Mouse (Mus musculus) heart, adult 2 months (tissue): ENCODE results near the gene Mul1. TPM values are rescaled to one million over a fixed set of nuclear protein-coding genes. Genes with fewer than 3 reads are reported as not detected.

Experiments
- DNase-seq, 2 experiments: peaks; one replicate each; pipeline ENCODE4 v3.0.0; 2021
- H3K27ac ChIP-seq: fragments of 200-600 bp; 2 replicates; pipeline ENCODE4 v1.8.1; 2022
- H3K27me3 ChIP-seq: fragments of 200-500 bp; 2 replicates; pipeline ENCODE4 v1.6.1; 2012; ENCODE audit warnings: mild to moderate bottlenecking, low read length, inconsistent platforms, mixed read lengths; ENCODE audit not compliant: control insufficient read depth, insufficient read depth
- H3K36me3 ChIP-seq: fragments of 200-500 bp; 2 replicates; pipeline ENCODE4 v1.6.1; 2012; ENCODE audit warnings: low read length, inconsistent platforms; ENCODE audit not compliant: control insufficient read depth, insufficient read depth
- H3K4me1 ChIP-seq: fragments of 200-500 bp; 2 replicates; pipeline ENCODE4 v1.6.1; 2011; ENCODE audit warnings: low read length; ENCODE audit not compliant: control insufficient read depth, insufficient read depth
- H3K4me3 ChIP-seq: fragments of 200-600 bp; 2 replicates; pipeline ENCODE4 v1.8.1; 2022
- H3K79me2 ChIP-seq: fragments of 200-500 bp; replicated peaks from 2 replicates; pipeline ENCODE4 v1.6.1; 2012; ENCODE audit warnings: mild to moderate bottlenecking, inconsistent platforms, low read length, moderate library complexity, mixed read lengths; ENCODE audit not compliant: control insufficient read depth, insufficient read depth
- H3K9ac ChIP-seq: fragments of 200-500 bp; 2 replicates; pipeline ENCODE4 v1.6.1; 2012; ENCODE audit warnings: low read depth, mild to moderate bottlenecking, control low read depth, inconsistent platforms, low read length, mixed read lengths
- CTCF ChIP-seq: fragments of 200-600 bp; IDR thresholded peaks from 2 replicates; pipeline ENCODE4 v1.8.1; 2022; ENCODE audit warnings: antibody characterized with exemption, mild to moderate bottlenecking, moderate library complexity
- EP300 ChIP-seq: fragments of 200-500 bp; IDR thresholded peaks from 2 replicates; pipeline ENCODE4 v1.6.1; 2011; ENCODE audit warnings: low read depth, low read length, control low read depth; ENCODE audit not compliant: insufficient read depth
- POLR2A ChIP-seq: fragments of 200-500 bp; IDR thresholded peaks from 2 replicates; pipeline ENCODE4 v1.6.1; 2011; ENCODE audit warnings: mild to moderate bottlenecking, low read depth, low read length, control low read depth; ENCODE audit not compliant: insufficient read depth
- WGBS: fragments of 180-500 bp; shearing (Covaris S2); methylation state at CpG from one replicate; pipeline ENCODE4 v1.1.7; 2018; 5-methylcytosine and 5-hydroxymethylcytosine counted together
- intact Hi-C: fragments of 180-260 bp; cut with DNase I; formaldehyde crosslinking; loops from one replicate; pipeline ENCODE4 v1.15.1; 2025
- polyA plus RNA-seq: library from polyadenylated mRNA; depleted of rRNA; stranded (reverse); fragments of >200 nt; gene quantifications from 2 replicates; pipeline ENCODE4 v1.2.3, GENCODE M21; 2012
- total RNA-seq, 2 experiments: library from RNA; stranded (reverse); gene quantifications; 2 replicates each; pipeline ENCODE4 v1.2.3; 2021

Gene Mul1
- total and polyA plus RNA-seq, 3 experiments: 25.3 to 75.5 (median 75.0) TPM

GRCm38 (mm10) chr4:138453753-138454570 is 19.5 kb downstream of the Mul1 start, which contains the start of gene Camk2n1:
Camk2n1 (plus strand) TSS chr4:138454314.
- Histone ChIP-seq H3K36me3 (no peaks in the 10 kb centered on the region), H3K79me2 (no peaks in the 10 kb centered on the region), H3K4me3 (peak within 1 kb of the TSS; percentile 74), H3K9ac (peak within 1 kb of the TSS; percentile 98), H3K4me1 (peaks cover 1% of the 10 kb centered on the region), H3K27ac (peak within 1 kb of the TSS; percentile 88), H3K27me3 (no peaks in the 10 kb centered on the region)
- intact Hi-C loops: loop anchor here (1.0 kb wide), 1 partner anchor 9 kb away; no protein-coding TSS in a partner anchor
- peak; percentile 89 to 90 for DNase-seq
- WGBS: under 1% methylated on average over 41 of the region's 64 CpGs
- TF ChIP-seq CTCF (no peak), EP300 (no peak), POLR2A (peak; percentile 79)

DNA sequence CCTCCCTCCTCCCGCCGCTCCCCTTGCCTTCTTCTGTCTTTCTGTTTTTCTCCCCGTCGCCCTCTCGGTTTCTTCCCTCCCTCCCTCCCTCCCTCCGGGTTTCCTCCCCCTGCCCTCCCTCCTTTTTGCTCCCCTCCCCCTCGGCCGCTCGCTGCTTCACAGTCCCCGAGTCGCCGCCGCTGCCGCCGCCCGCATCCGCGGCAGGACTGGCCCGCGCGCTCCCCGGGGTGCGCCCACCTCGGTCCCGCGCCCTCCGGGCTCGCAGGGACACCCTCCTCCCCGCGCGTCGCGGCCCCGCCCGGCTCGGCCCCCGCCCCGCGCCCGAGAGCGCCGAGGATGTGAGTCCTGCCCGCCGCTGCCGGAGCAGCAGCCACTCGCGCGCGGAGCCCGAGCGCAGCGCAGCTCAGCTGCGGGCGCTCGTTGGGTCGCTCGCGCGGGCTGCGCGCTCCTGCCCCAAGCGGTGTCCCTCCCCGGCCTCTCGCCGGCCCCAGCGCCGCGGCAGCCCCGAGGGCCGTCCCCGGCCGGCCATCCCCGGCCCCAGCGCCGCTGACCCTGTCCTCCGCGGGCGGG is 20.2 kb downstream of the Mul1 start:
- Histone ChIP-seq H3K79me2 (no peaks in the 10 kb centered on the region), H3K9ac (peak overlapping the region; percentile 98), H3K4me3 (peak overlapping the region; percentile 74), H3K36me3 (no peaks in the 10 kb centered on the region), H3K4me1 (peaks cover 1% of the 10 kb centered on the region), H3K27me3 (no peaks in the 10 kb centered on the region), H3K27ac (peak overlapping the region; percentile 88)
- intact Hi-C loops: loop anchor here (1.0 kb wide), 1 partner anchor 9 kb away; no protein-coding TSS in a partner anchor
- TF ChIP-seq CTCF: no peak
- TF ChIP-seq EP300: no peak
- TF ChIP-seq POLR2A: no peak
- WGBS: 2% methylated on average over 66 of the region's 78 CpGs
- DNase-seq: peak; percentile 73 to 79

- peak overlapping the region; percentile 88 for H3K27ac ChIP-seq
- H3K9ac ChIP-seq: peak overlapping the region; percentile 98
- no peak for TF ChIP-seq EP300
- no peak for TF ChIP-seq POLR2A
- TF ChIP-seq CTCF: no peak
- intact Hi-C loops: no loop called here
- no peaks in the 10 kb centered on the region for H3K79me2 ChIP-seq
- peak in 1 of 2 experiments; percentile 31 for DNase-seq
- H3K4me1 ChIP-seq: peaks cover 1% of the 10 kb centered on the region
- H3K27me3 ChIP-seq: no peaks in the 10 kb centered on the region
- H3K36me3 ChIP-seq: no peaks in the 10 kb centered on the region
- peak overlapping the region; percentile 74 for H3K4me3 ChIP-seq
- 2% methylated on average over 58 of the region's 58 CpGs for WGBS
Observed at GRCm38 (mm10) chr4:138455141-138455955, 20.9 kb downstream of the Mul1 start.

DNA sequence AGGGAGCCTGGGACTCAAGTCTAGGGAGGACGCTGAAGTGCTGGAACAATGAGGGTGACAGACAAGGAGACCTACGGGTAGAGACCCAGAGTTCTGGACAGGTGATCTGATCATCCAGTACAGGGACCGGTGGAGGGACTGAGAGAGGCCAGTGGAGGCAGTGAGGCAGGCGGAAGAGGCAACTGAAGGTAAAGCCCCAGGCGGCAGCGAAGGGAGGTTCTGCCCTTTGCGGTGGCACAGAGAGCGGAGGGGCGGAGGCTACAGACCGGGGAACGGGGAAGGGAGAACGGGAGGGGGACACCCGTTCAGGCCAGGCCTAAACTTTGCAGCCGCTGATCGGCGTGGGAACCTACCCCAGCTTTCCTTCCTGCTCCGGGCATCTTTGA is 21.5 kb downstream of the Mul1 start:
- DNase-seq: peak in 1 of 2 experiments; percentile 44
- WGBS: 16% methylated on average over 17 of the region's 17 CpGs
- intact Hi-C loops: no loop called here
- H3K9ac ChIP-seq: peak overlapping the region; percentile 98
- H3K27ac ChIP-seq: no peak overlapping the region
- H3K79me2 ChIP-seq: no peaks in the 10 kb centered on the region
- no peak for TF ChIP-seq CTCF
- no peak for TF ChIP-seq EP300
- no peak for TF ChIP-seq POLR2A
- H3K36me3 ChIP-seq: no peaks in the 10 kb centered on the region
- H3K4me3 ChIP-seq: peak overlapping the region; percentile 74
- H3K27me3 ChIP-seq: no peaks in the 10 kb centered on the region
- H3K4me1 ChIP-seq: peaks cover 1% of the 10 kb centered on the region

- no peak for DNase-seq
- intact Hi-C loops: no loop called here
- Histone ChIP-seq H3K27ac (no peak overlapping the region), H3K4me3 (peak overlapping the region; percentile 74), H3K9ac (peak overlapping the region; percentile 98; the same call in 1 of the 2 replicates), H3K4me1 (peaks cover 1% of the 10 kb centered on the region), H3K79me2 (no peaks in the 10 kb centered on the region), H3K36me3 (no peaks in the 10 kb centered on the region), H3K27me3 (no peaks in the 10 kb centered on the region)
- WGBS: 36% methylated on average over 8 of the region's 8 CpGs
- TF ChIP-seq CTCF (no peak), POLR2A (no peak), EP300 (no peak)
Observed at GRCm38 (mm10) chr4:138456536-138456935, 22.1 kb downstream of the Mul1 start.
